In the genomic region with DNA sequence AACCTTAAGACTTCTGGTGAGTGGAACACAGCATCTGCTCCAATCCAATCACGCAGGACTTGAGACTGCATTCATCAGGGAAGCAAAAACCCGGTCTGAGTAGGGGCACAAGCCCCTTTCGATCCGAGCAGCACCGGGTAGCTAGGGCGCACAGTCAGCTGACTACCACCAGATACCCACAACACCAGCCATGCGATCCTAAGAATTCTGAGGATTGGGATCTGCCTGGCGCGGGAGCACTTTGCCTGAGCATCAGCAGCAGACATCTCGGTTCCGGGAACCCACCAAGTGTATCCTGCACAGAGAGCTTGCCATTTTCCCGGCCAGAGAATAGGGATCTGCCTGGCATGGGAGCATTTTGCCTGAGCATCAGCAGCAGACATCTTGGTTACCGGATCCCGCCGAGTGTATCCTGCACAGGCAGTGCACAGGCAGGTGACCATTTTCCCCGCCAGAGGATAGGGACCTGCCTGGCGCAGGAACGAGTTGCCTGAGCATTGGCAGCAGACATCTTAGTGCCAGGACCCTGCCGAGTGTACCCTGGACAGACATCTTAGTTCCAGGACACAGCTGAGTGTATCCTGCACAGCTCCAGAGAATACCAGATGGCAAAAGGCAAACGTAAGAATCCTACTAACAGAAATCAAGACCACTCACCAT, we compare ENCODE assay signal across 7 mouse cellular contexts. TPM values are rescaled to one million over a fixed set of nuclear protein-coding genes. Genes with fewer than 3 reads are reported as not detected.
DNase-seq lines count a peak whose midpoint lies in the region; TF ChIP-seq lines count a peak whose summit lies in the region.
"Not testable (repeated sequence)": the region's sequence is repeated elsewhere in the genome, so short reads cannot be mapped to it uniquely, and the experiment has no call there.
"Had no signal": no experiment of that assay in that cellular context is flagged by ENCODE, and none has a peak within 500 bp of the region (broad histone marks: within the 10 kb centered on the region; RNA-seq: fewer than 3 reads in every experiment).

No protein-coding gene starts in this region.

- not testable (repeated sequence) for H3K4me1 ChIP-seq in ES-Bruce4 (ENCODE audit: control insufficient read depth, insufficient read depth, low read length)

- peak overlapping the region; percentile 66 for H3K4me3 ChIP-seq in ES-Bruce4 (ENCODE audit: low read depth, low read length)

- H3K36me3 ChIP-seq in ES-Bruce4 (ENCODE audit: control insufficient read depth, insufficient read depth, low read length, poor library complexity, severe bottlenecking): not testable (repeated sequence)

- H3K27me3 ChIP-seq in ES-Bruce4 (ENCODE audit: control insufficient read depth, insufficient read depth, low read length, poor library complexity, severe bottlenecking): not testable (repeated sequence)

- peak; percentile 50 for DNase-seq in R1 (ENCODE audit: low read depth, low spot score)
- peak; percentile 0 for DNase-seq in adrenal gland, postnatal 25 days
- DNase-seq in cerebellum, adult 11-12 months: peak; percentile 56
- DNase-seq in cerebellum, adult 8-10 months: peak; percentile 4
- DNase-seq in cerebellum, postnatal 25 days: peak; percentile 16 to 24

- not testable (repeated sequence) for TF ChIP-seq POLR2A in ES-Bruce4 (IDR thresholded peaks at IDR 0.05; ENCODE audit: insufficient read depth, low read length)

- H3K27ac ChIP-seq in ES-Bruce4 (ENCODE audit: insufficient read depth, low read length): not testable (repeated sequence)

- not testable (repeated sequence) for H3K9me3 ChIP-seq in ES-Bruce4 (replicated peaks; ENCODE audit: control insufficient read depth, insufficient read depth, low read length, poor library complexity, severe bottlenecking)

- TF ChIP-seq CTCF in ES-Bruce4 (IDR thresholded peaks at IDR 0.05; ENCODE audit: low read depth, low read length): not testable (repeated sequence)

- not testable (repeated sequence) for TF ChIP-seq EP300 in ES-Bruce4 (IDR thresholded peaks at IDR 0.05; ENCODE audit: insufficient read depth, low read depth, low read length)

- not testable (repeated sequence) for H3K9ac ChIP-seq in ES-Bruce4 (ENCODE audit: low read depth, poor library complexity, severe bottlenecking)

RNA-seq across cellular contexts. Expression of gene Tpm3-rs7, which starts 58.8 kb away (rescaled TPM):
- 144 and 159 TPM in 2 replicates for polyA plus RNA-seq in ES-Bruce4 (2011; ENCODE audit: insufficient read depth, insufficient read length, low read depth, missing spikeins)
- 50.8 and 52.9 TPM in 2 replicates for total RNA-seq in adrenal gland, postnatal 25 days (2021)
- polyA plus RNA-seq: adrenal gland, adult 2 months had no signal

Comparison
In these comparisons a context has a peak if more than half of its experiments do, and no peak if none do; other contexts are left out.
1. DNase-seq: peak in every context shown above with its lines; median percentile 56 in cerebellum, adult 11-12 months; 50 in R1; 20 in cerebellum, postnatal 25 days; 4 in cerebellum, adult 8-10 months; 0 in adrenal gland, postnatal 25 days.